Mouse (Mus musculus) CD8-positive naive resting alpha-beta T cell, adult 57 days (primary cell): ENCODE measurements around the gene Artn. TPM values are rescaled to one million over a fixed set of nuclear protein-coding genes. Genes with fewer than 3 reads are reported as not detected.

Experiments used
- total RNA-seq: library from RNA; stranded (reverse); gene quantifications from one replicate; pipeline ENCODE4 v1.2.4, GENCODE M21; 2023

Gene Artn
- total RNA-seq, result 0.24 TPM

GRCm38 (mm10) chr4:117929391-117929881, at the start of gene Artn:
Gene Artn, minus strand, starts transcription at chr4:117929763.

GRCm38 (mm10) chr4:117914591-117915442, 14.7 kb downstream of the Artn start, which contains the start of gene Ipo13:
Gene Ipo13, minus strand, starts transcription at chr4:117914999.

GRCm38 (mm10) chr4:117891738-117892161, 37.8 kb downstream of the Artn start, which contains the start of gene Dph2:
Gene Dph2, minus strand, starts transcription at chr4:117892032.

GRCm38 (mm10) chr4:117887133-117887532, 42.4 kb downstream of the Artn start, which contains the start of gene Atp6v0b:
Gene Atp6v0b, minus strand, starts transcription at chr4:117887333.

GRCm38 (mm10) chr4:117882701-117883691, 46.6 kb downstream of the Artn start, which contains the start of gene B4galt2:
Gene B4galt2, minus strand, starts transcription at chr4:117883487.

Other genes starting within 250 kb of the Artn start
- 28.1 TPM for gene Dmap1, start 247.5 kb downstream of the Artn start, total RNA-seq
- gene Gm12845, start 205.4 kb downstream of the Artn start, total RNA-seq, result not detected
- not detected for gene Klf17, start 164.1 kb downstream of the Artn start, total RNA-seq
- 3.0 TPM for gene Slc6a9, start 95.3 kb downstream of the Artn start, total RNA-seq
- gene Ccdc24, start 57.2 kb downstream of the Artn start, total RNA-seq, result not detected
- 0.34 TPM for gene B4galt2, start 46.3 kb downstream of the Artn start, total RNA-seq
- 112 TPM for gene Atp6v0b, start 42.4 kb downstream of the Artn start, total RNA-seq
- 15.6 TPM for gene Dph2, start 37.7 kb downstream of the Artn start, total RNA-seq
- 41.1 TPM for gene Ipo13, start 14.8 kb downstream of the Artn start, total RNA-seq
- gene St3gal3, start 205.2 kb upstream of the Artn start, total RNA-seq, result 14.5 TPM